Mouse (Mus musculus) liver, embryonic 14 days (tissue): Measurements from ENCODE around the gene Ube2r2. TPM values are rescaled to one million over a fixed set of nuclear protein-coding genes. Genes with fewer than 3 reads are reported as not detected.

ENCODE experiments used
- polyA plus RNA-seq: library from polyadenylated mRNA; depleted of rRNA; stranded (reverse); fragments of >200 nt; gene quantifications from 2 replicates; pipeline ENCODE4 v1.2.3, GENCODE M21; 2012; rRNA removed

The Ube2r2 gene
- 46.9 and 48.6 TPM in 2 replicates for polyA plus RNA-seq

GRCm38 (mm10) chr4:41135711-41136453, at the start of gene Ube2r2:
Gene Ube2r2, plus strand, starts transcription at chr4:41135743.

GRCm38 (mm10) chr4:41097871-41098576, 37.5 kb upstream of the Ube2r2 start, which contains the start of gene Aqp3:
Gene Aqp3, minus strand, starts transcription at chr4:41098183.

GRCm38 (mm10) chr4:41124180-41124951, 11.2 kb upstream of the Ube2r2 start, which contains the start of gene Nol6:
Gene Nol6, minus strand, starts transcription at chr4:41124455.

Other genes with a start within 250 kb of the Ube2r2 start
- gene Spink4, start 215.7 kb upstream of the Ube2r2 start, polyA plus RNA-seq: 0.37 and 1.0 TPM in 2 replicates
- 67.2 and 68.6 TPM in 2 replicates for gene Bag1, start 187.4 kb upstream of the Ube2r2 start, polyA plus RNA-seq
- gene Chmp5, start 187.3 kb upstream of the Ube2r2 start, polyA plus RNA-seq: 26.9 and 30.2 TPM in 2 replicates
- 22.8 and 25.0 TPM in 2 replicates for gene Nfx1, start 164.8 kb upstream of the Ube2r2 start, polyA plus RNA-seq
- 1.1 TPM in 2 replicates for gene Aqp7, start 87.6 kb upstream of the Ube2r2 start, polyA plus RNA-seq
- gene Aqp3, start 37.6 kb upstream of the Ube2r2 start, polyA plus RNA-seq: 13.0 and 13.2 TPM in 2 replicates
- 7.8 and 9.2 TPM in 2 replicates for gene Nol6, start 11.3 kb upstream of the Ube2r2 start, polyA plus RNA-seq
- gene Ubap2, start 139.4 kb downstream of the Ube2r2 start, polyA plus RNA-seq: 13.7 and 19.4 TPM in 2 replicates
- 27.9 and 35.3 TPM in 2 replicates for gene Dcaf12, start 179.1 kb downstream of the Ube2r2 start, polyA plus RNA-seq
- gene Ubap1, start 213.3 kb downstream of the Ube2r2 start, polyA plus RNA-seq: 16.5 and 18.8 TPM in 2 replicates